Mouse (Mus musculus): Measurements from ENCODE around the gene Capn10. TPM values are rescaled to one million over a fixed set of nuclear protein-coding genes. Genes with fewer than 3 reads are reported as not detected.

Gene Capn10
- total and polyA plus RNA-seq, 3 experiments: 11.9 to 16.1 (median 15.9) TPM

DNA sequence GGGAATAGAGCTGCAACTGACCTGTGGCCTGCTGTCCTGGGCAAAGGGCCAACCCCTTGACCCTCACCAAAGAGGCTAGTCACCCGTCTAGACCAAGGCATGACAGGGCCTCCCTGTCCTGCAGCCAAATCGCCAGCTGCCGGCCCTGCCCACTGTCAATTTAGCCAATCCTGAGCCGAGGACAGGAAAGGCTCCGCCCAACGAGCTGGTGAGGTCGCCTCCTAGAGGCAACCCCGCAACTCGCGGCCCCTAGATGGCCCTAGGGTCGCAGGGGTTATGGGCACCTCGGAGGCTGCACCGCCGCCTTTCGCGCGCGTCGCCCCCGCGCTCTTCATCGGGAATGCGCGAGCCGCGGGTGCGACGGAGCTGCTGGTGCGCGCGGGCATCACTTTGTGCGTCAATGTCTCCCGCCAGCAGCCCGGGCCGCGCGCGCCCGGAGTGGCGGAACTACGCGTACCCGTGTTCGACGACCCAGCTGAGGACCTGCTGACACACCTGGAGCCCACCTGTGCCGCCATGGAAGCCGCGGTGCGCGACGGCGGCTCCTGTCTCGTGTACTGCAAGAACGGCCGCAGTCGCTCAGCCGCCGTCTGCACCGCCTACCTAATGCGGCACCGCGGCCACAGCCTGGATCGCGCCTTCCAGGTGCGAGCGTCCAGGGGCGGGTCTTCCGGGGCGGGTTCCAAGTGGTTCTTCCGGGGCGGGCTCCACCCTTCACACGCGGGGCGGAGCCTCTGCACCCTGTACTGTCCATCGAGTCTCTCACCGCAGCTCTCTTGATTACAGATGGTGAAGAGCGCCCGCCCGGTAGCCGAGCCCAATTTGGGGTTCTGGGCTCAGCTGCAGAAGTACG, 27.2 kb upstream of the Capn10 start, which contains the start of gene Dusp28:
TSS of gene Dusp28 (plus strand) at position 203 of the 853 bp plus-strand sequence.
- Histone ChIP-seq H3K36me3 (replicated peaks in 1 of 2; ENCODE audit: control insufficient read depth in 1 of 2, insufficient read depth in 1 of 2, low read length in 1 of 2) (peaks cover 0 to 7% of the 10 kb centered on the region in 2 experiments), H3K27ac (ENCODE audit: insufficient read depth, low read depth) (peak within 1 kb of the TSS; percentile 71), H3K9me3 (replicated peaks; ENCODE audit: low read length) (peaks cover 2% of the 10 kb centered on the region), H3K4me3 (replicated peaks in 1 of 3; ENCODE audit: low read depth in 2 of 3, low read length in 2 of 3, poor library complexity in 1 of 3) (peak within 1 kb of the TSS; percentile 57 to 91 (median 79)), H3K79me2 (replicated peaks; ENCODE audit: control insufficient read depth, extremely low read depth, insufficient read depth, poor library complexity, severe bottlenecking) (no peaks in the 10 kb centered on the region), H3K9ac (ENCODE audit: insufficient read depth, low read depth) (peak within 1 kb of the TSS; percentile 70), H3K4me2 (ENCODE audit: insufficient read depth, low read depth, poor library complexity, severe bottlenecking) (peak within 1 kb of the TSS; percentile 92), H3K27me3 (replicated peaks) (peaks cover 11% of the 10 kb centered on the region), H3K4me1 (ENCODE audit: control insufficient read depth in 1 of 2, insufficient read depth in 2 of 2) (peaks cover 16 to 35% of the 10 kb centered on the region in 2 experiments)
- peak; percentile 86 for DNase-seq (ENCODE audit: extremely low read depth)
- TF ChIP-seq NELFE (IDR thresholded peaks at IDR 0.05; ENCODE audit: low read depth, low read length) (peak; percentile 71), IRF4 (IDR thresholded peaks at IDR 0.05; ENCODE audit: low read depth, low read length) (peak; percentile 46; the same call in 1 of the 2 replicates), CTCF (conservative IDR thresholded peaks at IDR 0.05 in 1 of 2, IDR thresholded peaks at IDR 0.05 in 1 of 2; ENCODE audit: low read depth in 2 of 2, low read length in 2 of 2) (peak in 1 of 2 experiments; percentile 61; a peak in 2 of 4 replicates), E2F4 (IDR thresholded peaks at IDR 0.05; ENCODE audit: insufficient replicate concordance, low read depth, low read length) (no peak), MEF2A (IDR thresholded peaks at IDR 0.05; ENCODE audit: borderline replicate concordance, low read depth, low read length) (0 out of 2 replicates have a peak, but pooled peaks have one; percentile 12), NRF1 (IDR thresholded peaks at IDR 0.05; ENCODE audit: low read depth, low read length) (peak; percentile 41; the same call in 1 of the 2 replicates), TCF12 (IDR thresholded peaks at IDR 0.05; ENCODE audit: low read depth, low read length) (peak; percentile 71; the same call in 1 of the 2 replicates), USF1 (IDR thresholded peaks at IDR 0.05; ENCODE audit: low read depth, low read length) (no peak), TBP (conservative IDR thresholded peaks at IDR 0.05; ENCODE audit: low read depth, low read length) (0 out of 2 replicates have a peak, but pooled peaks have one; percentile 28), RAD21 (IDR thresholded peaks at IDR 0.05; ENCODE audit: low read depth, low read length) (no peak), ZKSCAN1 (IDR thresholded peaks at IDR 0.05; ENCODE audit: borderline replicate concordance, low read depth, low read length) (no peak), POLR2A (IDR thresholded peaks at IDR 0.05; ENCODE audit: low read depth, low read length) (peak; percentile 83), ZC3H11A (IDR thresholded peaks at IDR 0.05; ENCODE audit: low read depth, low read length) (no peak), ETS1 (conservative IDR thresholded peaks at IDR 0.05; ENCODE audit: low read depth, low read length) (no peak), JUND (conservative IDR thresholded peaks at IDR 0.05; ENCODE audit: low read depth, low read length) (no peak), USF2 (conservative IDR thresholded peaks at IDR 0.05; ENCODE audit: low read depth, low read length) (no peak), ZMIZ1 (IDR thresholded peaks at IDR 0.05; ENCODE audit: low read depth, low read length) (peak; percentile 83), SIN3A (IDR thresholded peaks at IDR 0.05; ENCODE audit: low read length) (peak; percentile 84), UBTF (IDR thresholded peaks at IDR 0.05; ENCODE audit: low read depth, low read length) (no peak), KAT2A (IDR thresholded peaks at IDR 0.05; ENCODE audit: insufficient replicate concordance, low read length) (peak; percentile 67; the same call in 1 of the 2 replicates), MYC (IDR thresholded peaks at IDR 0.05; ENCODE audit: low read depth, low read length) (no peak), HCFC1 (IDR thresholded peaks at IDR 0.05; ENCODE audit: low read depth, low read length) (peak; percentile 75), MAFK (IDR thresholded peaks at IDR 0.05; ENCODE audit: insufficient replicate concordance, low read length) (no peak), CHD2 (IDR thresholded peaks at IDR 0.05; ENCODE audit: low read length) (no peak), MAX (IDR thresholded peaks at IDR 0.05; ENCODE audit: low read length) (0 out of 2 replicates have a peak, but pooled peaks have one; percentile 51), ZNF384 (IDR thresholded peaks at IDR 0.05; ENCODE audit: low read depth, low read length) (no peak), ELF1 (IDR thresholded peaks at IDR 0.05; ENCODE audit: low read depth, low read length) (peak; percentile 79)
- dilution Hi-C loops (cut with MboI; ENCODE audit: extremely low pct_ligation_motif_present, extremely low pct_unique_long_range_greater_than_20kb, low sequenced_read_pairs): no loop called here
- in situ Hi-C loops (cut with MboI; ENCODE audit: low pct_ligation_motif_present, low pct_unique_long_range_greater_than_20kb, low sequenced_read_pairs): no loop called here

Measured in CH12.LX (cell line).